Mouse (Mus musculus) gastrocnemius, adult 8-10 months (tissue): ENCODE data around the gene Dusp22. TPM values are rescaled to one million over a fixed set of nuclear protein-coding genes. Genes with fewer than 3 reads are reported as not detected.
A peak's percentile ranks its signal among the peaks of the same experiment; 100 is the strongest.

Source experiments
- DNase-seq, 2 experiments: peaks; one replicate each; pipeline ENCODE4 v3.0.0; 2022; ENCODE audit warnings: low spot score in 2 of 2
- total RNA-seq, 4 experiments: library from RNA; stranded (reverse); gene quantifications; 2 replicates each; pipeline ENCODE4 v1.2.4; 2022

Dusp22 gene
- total RNA-seq: 10 to 100 TPM; 39.2 to 50.4 (median 43.9) TPM

GRCm38 (mm10) chr13:30659613-30660505 lies at the start of gene Dusp22:
Gene Dusp22 (plus strand): TSS chr13:30659999.
- DNase-seq: peak; percentile 82 to 92

- no peak for DNase-seq
Measured at GRCm38 (mm10) chr13:30612079-30612794, 47.6 kb upstream of the Dusp22 start.

GRCm38 (mm10) chr13:30619684-30620083 lies 40.1 kb upstream of the Dusp22 start:
- no peak for DNase-seq

GRCm38 (mm10) chr13:30628195-30629048 lies 31.4 kb upstream of the Dusp22 start:
- DNase-seq: no peak

- no peak for DNase-seq
Measured at GRCm38 (mm10) chr13:30629794-30630410, 29.9 kb upstream of the Dusp22 start.

GRCm38 (mm10) chr13:30632998-30633397 lies 26.8 kb upstream of the Dusp22 start:
- no peak for DNase-seq

- no peak for DNase-seq
Measured at GRCm38 (mm10) chr13:30636453-30636852, 23.3 kb upstream of the Dusp22 start.

- DNase-seq: no peak
Measured at GRCm38 (mm10) chr13:30638378-30639115, 21.3 kb upstream of the Dusp22 start.

GRCm38 (mm10) chr13:30642053-30642452 lies 17.7 kb upstream of the Dusp22 start:
- DNase-seq: no peak

- DNase-seq: no peak
Measured at GRCm38 (mm10) chr13:30648461-30648860, 11.3 kb upstream of the Dusp22 start.

- DNase-seq: no peak
Measured at GRCm38 (mm10) chr13:30649197-30649596, 10.6 kb upstream of the Dusp22 start.

GRCm38 (mm10) chr13:30650684-30651083 lies 9.1 kb upstream of the Dusp22 start:
- DNase-seq: no peak

- no peak for DNase-seq
Measured at GRCm38 (mm10) chr13:30653051-30653450, 6.7 kb upstream of the Dusp22 start.

GRCm38 (mm10) chr13:30654463-30654862 lies 5.3 kb upstream of the Dusp22 start:
- no peak for DNase-seq

- DNase-seq: peak in 1 of 2 experiments; percentile 31
Measured at GRCm38 (mm10) chr13:30656909-30657308, 2.9 kb upstream of the Dusp22 start.

- no peak for DNase-seq
Measured at GRCm38 (mm10) chr13:30657779-30658178, 2.0 kb upstream of the Dusp22 start.

- DNase-seq: no peak
Measured at GRCm38 (mm10) chr13:30658201-30658996, 1.4 kb upstream of the Dusp22 start.

GRCm38 (mm10) chr13:30665261-30665660 lies 5.5 kb downstream of the Dusp22 start:
- no peak for DNase-seq

- DNase-seq: no peak
Measured at GRCm38 (mm10) chr13:30666537-30666936, 6.7 kb downstream of the Dusp22 start.
